Mouse (Mus musculus) left cerebral cortex, postnatal 10 days (tissue): ENCODE results near the gene Nol3. TPM values are rescaled to one million over a fixed set of nuclear protein-coding genes. Genes with fewer than 3 reads are reported as not detected.
"Not testable (repeated sequence)": the region's sequence is repeated elsewhere in the genome, so short reads cannot be mapped to it uniquely, and the experiment has no call there.

Source experiments
- DNase-seq, 2 experiments: peaks; one replicate each; pipeline ENCODE4 v3.0.0; 2021 to 2022; ENCODE audit warnings: low spot score in 2 of 2, mixed read lengths in 1 of 2; ENCODE audit errors: extremely low spot score in 1 of 2
- intact Hi-C: fragments of 180-260 bp; cut with DNase I; formaldehyde crosslinking; loops from one replicate; pipeline ENCODE4 v1.15.1; 2025
- total RNA-seq, 2 experiments: library from RNA; stranded (reverse); gene quantifications; 2 replicates each; pipeline ENCODE4 v1.2.3; 2021

The Nol3 gene
- total RNA-seq, 2 experiments from 2014 or later = 3.2 to 3.5 TPM

DNA sequence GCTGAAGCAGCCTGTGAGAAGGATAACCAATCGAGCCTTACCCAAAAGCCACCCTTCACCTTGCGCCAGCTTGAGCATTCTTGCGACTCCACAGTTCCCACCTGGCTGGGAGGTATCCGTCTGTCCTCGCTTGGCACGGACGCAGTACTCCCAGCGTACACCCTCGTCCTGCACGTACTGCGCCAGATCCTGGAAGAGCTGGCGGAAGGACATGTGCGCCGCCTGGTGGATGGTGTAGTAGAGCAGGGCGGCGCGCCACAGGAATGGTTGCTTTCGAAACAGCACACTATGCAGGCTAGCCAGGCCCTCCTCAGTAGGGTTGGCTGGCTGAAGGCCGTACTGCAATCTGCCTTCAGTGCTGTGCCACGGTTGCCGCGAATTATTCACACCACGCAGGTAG lies 7.1 kb downstream of the Nol3 start:
- intact Hi-C loops = no loop called here

DNA sequence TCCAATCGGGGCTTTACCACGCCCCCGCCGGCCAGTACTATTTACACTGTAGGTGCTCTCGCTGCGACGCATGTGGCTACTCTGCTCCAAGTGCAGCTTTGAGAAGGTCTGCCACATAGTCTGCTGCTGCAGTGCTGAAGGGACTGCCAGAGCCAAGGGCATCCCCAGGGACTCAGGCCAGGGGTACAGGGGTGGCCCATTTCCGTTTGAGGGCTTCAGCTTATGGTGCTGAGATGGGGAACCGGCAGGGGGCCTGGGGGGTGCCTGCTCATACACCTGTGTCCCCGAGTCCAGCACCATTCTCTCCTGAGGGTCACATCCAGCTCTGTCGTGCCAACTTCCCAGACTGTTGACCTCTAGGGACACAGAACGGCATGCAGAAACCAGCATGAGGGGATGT lies 9.6 kb downstream of the Nol3 start:
- intact Hi-C loops = no loop called here
- DNase-seq = no peak

More for the DNA sequence above, 7.1 kb downstream of the Nol3 start:
- DNase-seq = no peak

DNA sequence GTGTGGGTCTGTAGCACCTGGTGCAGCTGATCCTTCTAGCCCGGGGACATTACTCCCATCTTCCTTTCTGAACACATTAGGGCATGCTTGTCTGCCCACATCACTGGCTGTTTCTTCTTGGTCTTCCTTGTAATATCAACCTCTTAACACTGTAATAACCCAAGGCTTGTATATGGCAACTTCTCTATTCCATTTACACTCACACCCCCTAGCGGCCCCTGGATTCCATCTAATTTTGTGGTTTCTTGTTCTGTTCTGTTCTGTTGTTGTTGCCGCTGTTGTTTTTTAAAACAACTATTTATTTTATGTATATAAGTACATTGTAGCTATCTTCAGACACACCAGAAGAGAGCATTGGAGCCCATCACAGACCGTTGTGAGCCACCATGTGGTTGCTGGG lies 11.0 kb downstream of the Nol3 start:
- no peak for DNase-seq
- intact Hi-C loops = no loop called here

DNA sequence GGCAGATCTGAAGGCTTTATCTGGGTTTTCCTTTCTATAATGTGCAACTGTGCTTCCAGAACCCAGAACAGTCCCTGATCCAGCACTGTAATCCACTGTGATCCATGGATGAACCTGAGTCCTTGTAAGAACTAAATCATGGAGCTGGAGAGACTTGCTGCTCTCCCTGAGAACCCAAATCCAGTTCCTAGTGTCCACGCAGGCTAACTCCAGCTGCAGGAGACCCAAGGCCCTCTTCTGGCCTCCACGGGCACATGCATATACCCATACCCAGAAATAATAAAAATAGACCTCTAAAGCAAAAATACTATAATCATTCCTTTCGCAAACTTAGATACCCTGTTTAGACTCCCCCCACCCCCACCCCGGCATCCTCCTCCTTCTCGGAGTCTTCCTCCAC lies 12.3 kb downstream of the Nol3 start:
- intact Hi-C loops = no loop called here
- no peak for DNase-seq

DNA sequence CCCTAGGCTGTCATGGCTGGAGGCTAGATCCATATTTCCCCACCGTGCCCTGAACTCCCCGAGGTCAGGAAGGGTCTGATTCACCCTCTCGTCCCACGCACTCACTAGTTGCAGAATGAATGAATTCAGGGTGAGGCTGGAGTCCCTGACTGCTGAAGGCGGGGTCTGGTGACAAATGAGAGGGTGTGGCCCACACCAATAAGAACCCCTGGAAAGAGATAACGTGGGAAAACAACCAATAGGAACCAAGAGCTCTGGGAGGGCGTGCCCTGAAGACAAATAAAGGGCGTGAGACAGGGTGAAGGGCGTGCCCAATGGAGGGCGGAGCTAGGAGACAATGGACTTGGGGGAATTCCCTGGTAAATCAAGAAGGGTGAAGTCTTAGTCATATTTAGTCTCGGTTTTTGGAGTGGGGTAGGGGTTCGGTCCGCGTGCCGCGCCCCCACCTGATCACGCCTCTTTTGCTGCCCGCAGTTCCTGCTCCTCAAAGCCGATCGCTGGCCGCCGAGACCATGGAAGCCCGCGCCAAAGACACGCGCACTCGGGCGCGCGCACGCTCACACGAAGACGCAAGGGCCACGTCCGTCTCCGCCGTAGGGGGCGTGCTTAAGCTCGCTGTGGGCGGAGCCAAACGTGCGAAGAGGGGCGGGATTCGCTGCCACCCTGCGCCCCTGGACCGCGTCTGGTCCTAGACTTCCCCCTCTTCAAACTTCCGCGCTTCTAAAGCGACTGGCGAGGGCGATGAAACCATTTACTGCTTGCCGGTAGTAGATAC lies 13.2 kb downstream of the Nol3 start:
- intact Hi-C loops = no loop called here
- peak; percentile 94 to 96 for DNase-seq

DNA sequence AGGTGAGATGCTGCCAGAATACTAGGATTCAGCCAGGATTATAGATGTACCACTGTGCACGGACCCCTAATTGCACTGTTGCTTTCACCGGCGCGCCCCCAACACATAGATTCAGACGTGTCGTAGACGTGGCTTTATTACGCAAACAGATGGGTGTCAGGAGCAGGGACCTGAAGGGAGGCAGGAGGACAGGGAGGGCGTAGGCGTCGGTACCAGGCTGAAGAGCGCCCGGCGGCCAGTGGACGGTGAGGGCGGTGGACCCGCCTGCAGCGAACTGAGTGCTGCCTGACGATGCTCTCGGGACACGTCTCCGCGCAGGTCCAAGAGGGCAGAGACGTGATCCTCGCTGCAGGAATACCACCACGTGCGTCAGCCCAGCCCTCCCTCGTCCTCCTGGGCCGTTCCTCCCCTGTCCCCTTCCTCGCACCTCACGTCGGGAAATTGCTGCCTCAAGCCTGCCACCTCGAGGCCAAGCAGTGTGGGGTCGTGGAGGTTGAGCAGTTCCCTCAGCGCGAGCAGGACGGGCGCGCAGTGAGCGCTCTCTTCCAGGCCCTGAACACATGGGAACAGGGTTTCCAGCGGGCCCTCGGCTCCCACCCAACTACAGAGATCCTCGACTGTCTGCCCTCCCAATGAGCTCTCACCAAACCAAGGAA lies 14.0 kb downstream of the Nol3 start, which contains the start of gene 4931428F04Rik:
4931428F04Rik (minus strand) TSS at position 60 of the 656 bp plus-strand sequence.
- intact Hi-C loops = loop anchor here (10.0 kb wide), 1 partner anchor 635 kb away; no protein-coding TSS in a partner anchor
- peak in 1 of 2 experiments; percentile 73 for DNase-seq

DNA sequence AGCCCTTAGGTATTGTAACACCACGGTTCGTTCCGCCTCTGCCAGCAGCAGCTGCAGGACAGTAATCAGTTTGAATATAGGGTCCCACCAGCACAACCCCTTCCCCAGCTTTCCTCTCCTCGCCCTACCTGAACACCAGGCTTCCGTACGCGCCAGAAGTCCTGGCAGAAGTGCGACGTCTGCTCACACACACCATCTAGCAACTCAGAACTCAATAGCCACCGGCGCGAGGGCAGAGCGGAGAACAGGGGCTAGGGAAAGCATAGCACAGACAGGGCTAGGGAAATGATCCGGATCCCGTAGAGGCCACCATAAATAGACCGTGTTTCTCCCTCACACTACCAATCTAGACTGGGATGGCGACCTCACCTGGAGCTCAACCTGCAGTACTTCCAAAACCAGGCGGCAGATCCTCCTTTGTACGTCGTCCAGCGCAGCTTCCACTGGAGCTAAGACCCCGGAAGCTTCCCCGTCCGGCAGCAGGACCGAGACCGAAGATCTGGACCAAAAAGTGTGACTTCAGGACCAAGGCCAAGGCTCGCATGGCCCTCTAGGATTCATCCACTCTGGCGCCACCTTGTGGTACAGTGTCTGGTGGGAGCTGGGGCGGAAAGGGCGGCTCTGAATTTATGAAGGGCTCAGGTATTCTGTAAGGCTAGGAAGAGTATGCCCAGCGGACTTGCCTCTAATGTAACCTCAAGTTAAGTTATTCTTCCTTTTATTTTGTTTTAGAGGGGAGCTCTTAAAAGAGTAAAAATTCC lies 14.8 kb downstream of the Nol3 start:
- peak; percentile 62 to 92 for DNase-seq
- intact Hi-C loops = loop anchor here (10.0 kb wide), 1 partner anchor 636 kb away; no protein-coding TSS in a partner anchor

DNA sequence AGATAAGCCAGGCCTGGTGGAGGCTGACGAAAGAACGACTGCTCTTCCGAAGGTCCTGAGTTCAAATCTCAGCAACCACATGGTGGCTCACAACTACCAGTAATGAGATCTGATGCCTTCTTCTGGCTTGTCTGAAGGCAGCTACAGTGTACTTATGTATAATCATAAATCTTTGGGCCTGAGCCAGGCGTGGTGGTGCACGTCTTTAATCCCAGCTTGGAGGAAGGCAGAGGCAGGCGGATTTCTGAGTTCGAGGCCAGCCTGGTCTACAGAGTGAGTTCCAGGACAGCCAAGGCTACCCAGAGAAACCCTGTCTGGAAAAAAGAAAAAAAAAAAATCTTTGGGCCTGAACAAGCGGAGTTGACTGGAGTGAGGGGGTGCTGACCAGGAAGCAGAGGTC lies 15.4 kb downstream of the Nol3 start:
- not testable (repeated sequence) for DNase-seq
- intact Hi-C loops = loop anchor here (10.0 kb wide), 1 partner anchor 637 kb away; no protein-coding TSS in a partner anchor

DNA sequence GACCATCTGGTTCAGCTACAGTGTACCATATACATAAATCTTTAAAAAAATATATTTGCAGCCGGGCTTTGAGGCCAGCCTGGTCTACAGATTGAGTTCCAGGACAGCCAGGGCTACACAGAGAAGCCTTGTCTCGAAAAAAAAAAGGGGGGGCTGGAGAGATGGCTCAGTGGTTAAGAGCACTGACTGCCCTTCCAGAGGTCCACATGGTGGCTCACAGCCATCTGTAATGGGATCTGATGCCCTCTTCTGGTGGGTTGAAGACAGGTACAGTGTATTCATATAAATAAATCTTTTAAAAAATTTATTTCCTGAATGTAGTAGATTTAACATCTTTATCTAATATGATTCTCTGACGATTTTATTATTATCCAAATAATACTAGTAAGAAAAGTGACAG lies 15.9 kb downstream of the Nol3 start:
- not testable (repeated sequence) for DNase-seq
- intact Hi-C loops = loop anchor here (10.0 kb wide), 1 partner anchor 637 kb away; no protein-coding TSS in a partner anchor

DNA sequence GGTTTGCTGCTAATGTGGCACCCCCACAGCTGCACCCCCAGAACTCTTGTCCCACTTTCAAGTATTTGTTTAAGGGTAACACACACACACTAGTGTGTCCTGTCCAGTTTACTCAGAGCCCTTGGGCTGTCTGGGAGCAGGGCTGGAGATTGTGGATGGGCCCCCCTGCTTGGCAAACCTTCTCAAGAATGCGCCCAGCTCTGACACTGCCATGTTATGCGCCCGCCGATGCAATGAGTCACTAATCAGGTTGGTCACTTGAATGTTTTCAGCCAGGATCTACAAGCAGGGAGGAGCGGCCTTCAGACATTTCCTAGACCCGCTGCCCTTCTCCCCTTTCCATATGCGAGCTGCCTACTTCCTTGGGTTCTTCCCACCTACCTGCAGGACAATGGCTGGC lies 16.5 kb downstream of the Nol3 start:
- intact Hi-C loops = loop anchor here (10.0 kb wide), 1 partner anchor 638 kb away; no protein-coding TSS in a partner anchor
- DNase-seq = no peak

DNA sequence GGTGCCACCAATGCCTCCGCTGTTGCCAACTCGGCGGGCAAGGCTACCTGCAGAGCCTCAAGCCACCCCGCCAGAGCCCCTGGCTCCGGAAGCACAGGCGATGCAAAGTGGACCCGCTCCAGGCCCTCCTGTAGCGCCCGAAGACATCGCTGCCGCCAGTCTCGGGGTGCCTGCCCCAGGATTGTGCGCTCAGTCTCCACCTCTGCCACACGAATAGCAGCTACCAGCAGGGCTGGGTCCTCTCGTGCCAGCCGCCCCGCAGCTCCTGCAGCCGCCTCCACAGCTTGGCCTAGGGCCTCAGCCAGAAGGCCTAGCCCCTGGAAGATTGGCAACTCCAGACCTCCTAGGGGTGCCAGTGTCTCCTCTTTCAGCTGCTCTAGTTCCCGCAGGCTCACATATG lies 17.5 kb downstream of the Nol3 start:
- intact Hi-C loops = loop anchor here (10.0 kb wide), 1 partner anchor 639 kb away; no protein-coding TSS in a partner anchor
- no peak for DNase-seq

DNA sequence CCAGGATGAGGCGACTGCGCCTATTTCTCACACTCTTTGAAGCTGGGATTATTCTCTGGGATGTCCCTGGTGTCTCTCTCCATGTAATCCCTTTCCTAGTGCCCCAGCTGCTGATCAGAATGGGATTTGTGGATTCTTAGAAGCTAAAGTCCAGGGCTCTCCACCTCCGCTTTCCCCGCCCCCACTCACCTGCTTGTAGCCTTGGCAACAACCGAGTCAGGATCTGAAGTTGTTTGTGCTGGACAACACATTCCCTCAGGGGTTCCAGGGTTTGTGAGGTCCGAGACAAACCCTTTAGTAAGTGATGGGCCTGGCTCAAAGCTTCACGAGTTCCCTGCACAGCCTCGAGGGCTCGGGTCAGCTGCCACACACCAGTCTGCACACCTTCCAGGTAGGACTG lies 18.8 kb downstream of the Nol3 start:
- intact Hi-C loops = loop anchor here (10.0 kb wide), 1 partner anchor 640 kb away; no protein-coding TSS in a partner anchor
- no peak for DNase-seq

DNA sequence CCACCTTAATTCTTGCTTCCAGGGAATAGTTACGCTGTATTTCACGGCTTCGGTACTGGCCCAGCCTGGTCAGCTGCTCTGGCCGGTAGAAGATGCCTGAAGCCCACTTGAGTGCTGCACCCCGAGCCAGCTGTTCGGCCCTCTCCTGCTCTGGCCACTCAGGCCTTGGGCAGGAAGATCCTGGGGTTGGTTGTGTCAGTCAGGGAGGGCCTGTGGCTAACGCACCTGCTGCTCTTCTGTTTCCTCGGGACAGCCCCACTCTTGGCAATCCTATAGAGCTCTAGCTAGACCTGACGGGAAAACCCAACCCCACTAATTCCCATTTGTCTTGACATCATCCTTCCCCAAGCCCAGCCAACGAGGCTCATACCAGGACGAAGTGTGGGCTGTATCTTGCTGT lies 19.3 kb downstream of the Nol3 start:
- DNase-seq = no peak
- intact Hi-C loops = loop anchor here (10.0 kb wide), 1 partner anchor 640 kb away; no protein-coding TSS in a partner anchor

DNA sequence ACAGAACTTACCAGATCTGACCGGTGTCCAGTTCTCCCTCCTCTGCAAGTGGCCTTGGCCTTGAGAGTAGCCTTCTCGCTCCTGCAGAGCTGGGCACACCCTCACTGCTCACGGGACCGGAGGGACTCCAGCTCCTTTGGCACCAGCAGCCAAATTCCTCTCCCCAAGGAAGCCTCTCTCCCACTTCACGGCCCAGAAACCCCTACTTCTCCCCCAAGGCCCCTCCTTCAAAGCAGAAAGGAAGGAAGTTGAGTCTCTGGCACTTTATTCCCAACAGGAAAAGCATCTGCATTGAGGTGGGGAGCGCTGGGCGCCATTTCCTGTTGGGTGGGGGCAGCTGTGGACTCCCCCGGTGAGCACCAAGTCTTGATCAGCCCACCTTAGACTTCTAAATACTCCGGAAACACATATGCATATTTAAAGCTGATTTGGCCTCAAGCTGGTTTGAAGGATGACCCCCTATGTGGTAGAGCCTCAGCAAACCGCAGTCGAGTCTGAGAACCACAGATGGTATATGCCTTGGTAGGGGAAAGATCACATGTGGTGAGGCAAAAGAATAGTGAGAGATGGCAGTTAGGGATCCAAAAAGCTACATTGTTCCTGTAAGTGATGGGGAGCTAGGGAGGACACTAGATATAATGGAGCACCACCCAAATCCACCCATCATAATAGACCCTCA lies 20.1 kb downstream of the Nol3 start, which contains the start of gene Exoc3l:
Exoc3l (minus strand) TSS at position 207 of the 679 bp plus-strand sequence.
- DNase-seq = no peak
- intact Hi-C loops = loop anchor here (10.0 kb wide), 1 partner anchor 641 kb away; no protein-coding TSS in a partner anchor

DNA sequence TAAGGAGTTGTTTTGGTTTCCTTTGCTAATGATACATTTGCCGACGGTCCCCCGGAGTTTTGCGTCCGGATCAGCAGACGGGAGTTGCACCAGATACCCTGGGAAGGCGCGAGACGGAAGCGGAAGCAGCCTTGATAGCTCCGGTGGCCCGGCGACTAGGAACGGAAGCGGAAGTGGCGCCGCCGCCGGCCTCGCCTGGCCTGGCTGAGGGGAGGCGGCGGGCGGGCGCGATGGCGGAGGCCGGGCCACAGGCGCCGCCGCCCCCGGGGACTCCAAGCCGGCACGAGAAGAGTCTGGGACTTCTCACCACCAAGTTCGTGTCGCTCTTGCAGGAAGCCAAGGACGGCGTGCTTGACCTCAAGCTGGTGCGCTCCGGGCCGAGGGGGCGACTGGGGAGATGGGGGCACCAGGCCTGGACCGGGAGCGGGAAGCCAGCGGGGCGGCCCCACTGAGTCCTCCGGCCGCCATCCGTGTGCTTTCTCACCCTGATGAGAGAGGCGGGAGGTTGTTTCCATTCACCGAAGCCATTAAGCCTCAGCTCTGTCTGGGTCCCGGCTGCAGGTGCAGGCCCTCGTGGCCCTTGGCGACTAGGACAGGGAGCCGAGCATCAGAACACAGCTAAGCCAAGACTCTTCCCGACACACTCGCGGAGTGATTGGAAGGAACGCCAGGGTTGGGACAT lies 21.7 kb downstream of the Nol3 start, which contains the start of gene E2f4:
E2f4 (plus strand) TSS at position 153 of the 682 bp plus-strand sequence.
- intact Hi-C loops = loop anchor here (10.0 kb wide), 1 partner anchor 643 kb away; no protein-coding TSS in a partner anchor
- DNase-seq = peak; percentile 87 to 96

DNA sequence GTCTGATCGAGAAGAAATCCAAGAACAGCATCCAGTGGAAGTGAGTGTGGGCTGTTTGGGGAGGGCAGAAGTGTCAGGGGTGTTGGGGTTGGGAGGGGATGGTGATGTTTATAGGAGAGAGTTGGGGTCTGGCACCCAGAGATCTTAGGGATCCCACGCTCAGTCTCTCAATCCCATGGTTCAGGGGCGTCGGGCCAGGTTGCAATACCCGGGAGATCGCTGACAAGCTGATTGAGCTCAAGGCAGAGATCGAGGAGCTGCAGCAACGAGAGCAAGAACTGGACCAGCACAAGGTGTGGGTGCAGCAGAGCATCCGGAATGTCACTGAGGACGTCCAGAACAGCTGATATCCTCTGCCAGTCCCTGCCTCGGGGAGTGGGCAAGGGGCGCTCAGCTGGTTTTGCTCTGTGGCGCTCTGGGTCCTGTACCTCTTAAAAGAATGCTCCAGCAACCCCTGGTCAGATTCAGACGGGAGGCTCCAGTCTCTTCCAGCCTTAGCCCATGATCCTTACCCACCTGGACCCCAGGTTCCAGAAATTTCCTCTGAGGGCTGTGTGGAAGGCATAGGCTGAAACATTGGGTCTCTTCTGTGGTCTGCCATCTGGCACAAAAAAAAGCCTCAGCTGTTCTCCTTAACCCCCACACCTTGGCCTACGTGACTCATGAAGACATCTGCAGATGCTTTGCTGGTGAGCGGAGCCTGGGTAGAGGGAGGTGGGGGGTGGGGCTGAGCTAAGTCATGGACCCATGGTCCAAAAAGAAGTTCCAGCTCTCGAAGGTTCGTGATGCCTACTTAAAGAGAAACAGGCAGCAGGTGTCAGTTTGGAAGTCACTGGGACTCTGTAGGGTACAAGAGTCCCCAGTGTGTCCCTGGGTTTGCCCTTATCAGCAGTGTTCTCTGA lies 22.7 kb downstream of the Nol3 start:
- intact Hi-C loops = loop anchor here (10.0 kb wide), 1 partner anchor 644 kb away; no protein-coding TSS in a partner anchor
- no peak for DNase-seq

DNA sequence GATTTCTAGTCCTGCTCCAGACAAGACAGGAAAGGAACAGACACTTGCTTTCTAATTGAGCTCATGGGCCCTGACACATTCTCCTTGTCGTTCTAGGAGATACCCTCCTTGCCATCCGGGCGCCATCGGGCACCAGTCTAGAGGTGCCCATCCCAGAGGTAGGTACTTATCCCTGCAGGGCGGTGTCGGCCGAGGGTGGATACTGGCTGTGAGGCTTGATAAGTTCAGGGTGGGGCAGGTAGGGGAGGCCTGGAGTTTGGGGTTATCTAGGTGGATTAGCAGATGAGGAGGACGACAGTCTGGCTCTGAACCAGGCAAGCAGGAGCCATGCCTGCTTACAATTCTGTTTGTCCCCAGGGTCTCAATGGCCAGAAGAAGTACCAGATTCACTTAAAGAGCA lies 24.0 kb downstream of the Nol3 start:
- intact Hi-C loops = loop anchor here (10.0 kb wide), 1 partner anchor 645 kb away; no protein-coding TSS in a partner anchor

More for the DNA sequence above, 24.0 kb downstream of the Nol3 start:
- no peak for DNase-seq
